Mouse (Mus musculus): Measurements from ENCODE around the gene Cyp4b1. TPM values are rescaled to one million over a fixed set of nuclear protein-coding genes. Genes with fewer than 3 reads are reported as not detected.

Gene Cyp4b1
- total RNA-seq, 2 experiments from 2014 or later, result 2.1 to 2.7 TPM

Other genes starting within 250 kb of the Cyp4b1 start
- gene Cyp4a12b, start 236.1 kb downstream of the Cyp4b1 start, total RNA-seq (2021), result not detected
- gene Cyp4a30b, start 195.1 kb downstream of the Cyp4b1 start, total RNA-seq (2021), result not detected
- gene Cyp4a14, start 151.6 kb downstream of the Cyp4b1 start, total RNA-seq (2021), result not detected
- gene Cyp4a10, start 129.5 kb downstream of the Cyp4b1 start, total RNA-seq (2021), result not detected
- gene Cyp4a31, start 84.1 kb downstream of the Cyp4b1 start, total RNA-seq (2021), result not detected
- not detected for gene Cyp4a32, start 46.8 kb downstream of the Cyp4b1 start, total RNA-seq (2021)
- 10 to 100 TPM; 32.0 to 34.8 TPM for gene Efcab14, start 90.0 kb upstream of the Cyp4b1 start, total RNA-seq (2021)
- gene Tex38, start 133.3 kb upstream of the Cyp4b1 start, total RNA-seq (2021), result under 1 TPM; 0.78 to 0.87 TPM
- gene Atpaf1, start 137.1 kb upstream of the Cyp4b1 start, total RNA-seq (2021), result 10 to 100 TPM; 25.9 to 29.0 TPM
- 1 to 10 TPM; 4.5 to 4.6 TPM for gene Mob3c, start 180.4 kb upstream of the Cyp4b1 start, total RNA-seq (2021)
- 10 to 100 TPM; 40.8 to 43.3 TPM for gene Mknk1, start 191.5 kb upstream of the Cyp4b1 start, total RNA-seq (2021)
- under 1 TPM in 1 of 2 experiments, not detected in 1; 0.25 TPM for gene Kncn, start 236.7 kb upstream of the Cyp4b1 start, total RNA-seq (2021)
- not detected for gene 6430628N08Rik, start 242.9 kb upstream of the Cyp4b1 start, total RNA-seq (2021)

Data from layer of hippocampus, postnatal 10 days (tissue).